Mouse (Mus musculus) ES-E14 (cell line): ENCODE measurements at regions not wholly inside any gene's neighbourhood (a gene's known extent, or its start where the extent isn't known, plus 50 kb on each side); places are given as distances from the start of the nearest gene placed in this dataset.

Experiments used
- DNase-seq: peaks from one replicate; pipeline ENCODE4 v3.0.0-alpha.2; 2013; ENCODE audit warnings: low read depth, low spot score
- H3K27ac ChIP-seq: 2 replicates; pipeline ENCODE4 v1.5.1; 2012; ENCODE audit warnings: low read depth, mild to moderate bottlenecking, low read length, moderate library complexity, mixed read lengths; ENCODE audit not compliant: poor library complexity, insufficient read depth, severe bottlenecking
- H3K36me3 ChIP-seq: 2 replicates; pipeline ENCODE4 v1.6.1; 2012; ENCODE audit warnings: mild to moderate bottlenecking, low read length, moderate library complexity, mixed read lengths; ENCODE audit not compliant: control insufficient read depth, poor library complexity, insufficient read depth, severe bottlenecking
- H3K4me1 ChIP-seq, 2 experiments: fragments of 150-350 bp in 1 of 2; sonication (generic) in 1 of 2; 2 replicates each; pipeline ENCODE4 v1.6.1; 2012; ENCODE audit warnings: low read length in 2 of 2, mild to moderate bottlenecking in 1 of 2, mixed read lengths in 1 of 2; ENCODE audit not compliant: control insufficient read depth in 2 of 2, insufficient read depth in 2 of 2, poor library complexity in 1 of 2
- H3K4me3 ChIP-seq, 2 experiments: fragments of 150-350 bp in 1 of 2; sonication (generic) in 1 of 2; 2 replicates each; pipeline ENCODE4 v1.5.1; 2012; ENCODE audit warnings: low read length in 2 of 2, low read depth in 1 of 2, mild to moderate bottlenecking in 1 of 2, mixed read lengths in 1 of 2; ENCODE audit not compliant: insufficient read depth in 1 of 2, poor library complexity in 1 of 2, severe bottlenecking in 1 of 2
- H3K9ac ChIP-seq: 2 replicates; pipeline ENCODE4 v1.6.1; 2012; ENCODE audit warnings: low read depth, mild to moderate bottlenecking, low read length, mixed read lengths; ENCODE audit not compliant: poor library complexity, insufficient read depth, severe bottlenecking
- H3K9me3 ChIP-seq: fragments of 150-350 bp; sonication (generic); 2 replicates; pipeline ENCODE4 v1.6.1; 2012; ENCODE audit warnings: low read depth, mild to moderate bottlenecking, low read length; ENCODE audit not compliant: control insufficient read depth, insufficient read depth
- CHD2 ChIP-seq: IDR thresholded peaks from 2 replicates; pipeline ENCODE4 v1.6.1; 2014; ENCODE audit warnings: mild to moderate bottlenecking, low read depth, low read length, inconsistent platforms
- HCFC1 ChIP-seq: IDR thresholded peaks from 2 replicates; pipeline ENCODE4 v1.6.1; 2012; ENCODE audit warnings: low read length, inconsistent platforms, borderline replicate concordance; ENCODE audit not compliant: insufficient read depth
- MAFK ChIP-seq: IDR thresholded peaks from 2 replicates; pipeline ENCODE4 v1.6.1; 2014; ENCODE audit warnings: mild to moderate bottlenecking, low read depth, low read length, inconsistent platforms; ENCODE audit not compliant: insufficient read depth
- ZC3H11A ChIP-seq: IDR thresholded peaks from 2 replicates; pipeline ENCODE4 v1.6.1; 2012; ENCODE audit warnings: low read depth, mild to moderate bottlenecking, inconsistent platforms, low read length, borderline replicate concordance
- ZNF384 ChIP-seq: IDR thresholded peaks from 2 replicates; pipeline ENCODE4 v1.6.1; 2012; ENCODE audit warnings: low read depth, low read length, inconsistent platforms
- in situ Hi-C, 2 experiments: fragments of 600-800 bp; cut with MboI; formaldehyde crosslinking; loops; one replicate each; pipeline ENCODE4 v1.15.1; 2025; ENCODE audit warnings: low sequenced_read_pairs in 2 of 2, inconsistent platforms in 1 of 2; ENCODE audit not compliant: unreplicated experiment in 2 of 2

GRCm38 (mm10) chr14:58317640-58318039, 247.3 kb downstream of the Fgf9 start:
- TF ChIP-seq ZNF384 (no peak), ZC3H11A (no peak), CHD2 (no peak), HCFC1 (no peak), MAFK (no peak)
- H3K9ac ChIP-seq, result no peak overlapping the region
- in situ Hi-C loops, result no loop called here
- H3K4me3 ChIP-seq, result no peak overlapping the region
- no peaks in the 10 kb centered on the region for H3K9me3 ChIP-seq
- no peaks in the 10 kb centered on the region for H3K4me1 ChIP-seq
- H3K36me3 ChIP-seq, result no peaks in the 10 kb centered on the region
- H3K27ac ChIP-seq, result no peak overlapping the region
- DNase-seq, result no peak

GRCm38 (mm10) chr14:58317231-58317630, 246.9 kb downstream of the Fgf9 start:
- Histone ChIP-seq H3K4me1 (no peaks in the 10 kb centered on the region), H3K9me3 (no peaks in the 10 kb centered on the region), H3K27ac (no peak overlapping the region), H3K36me3 (no peaks in the 10 kb centered on the region), H3K4me3 (no peak overlapping the region), H3K9ac (no peak overlapping the region)
- TF ChIP-seq ZNF384 (no peak), HCFC1 (no peak), CHD2 (no peak), MAFK (no peak), ZC3H11A (no peak)
- in situ Hi-C loops, result no loop called here
- no peak for DNase-seq

GRCm38 (mm10) chr14:58307695-58308094, 237.3 kb downstream of the Fgf9 start:
- H3K9me3 ChIP-seq, result no peaks in the 10 kb centered on the region
- no peak overlapping the region for H3K4me3 ChIP-seq
- TF ChIP-seq HCFC1 (no peak), MAFK (no peak), ZNF384 (no peak), CHD2 (no peak), ZC3H11A (no peak)
- no peak overlapping the region for H3K27ac ChIP-seq
- no peak for DNase-seq
- no peaks in the 10 kb centered on the region for H3K4me1 ChIP-seq
- in situ Hi-C loops, result no loop called here
- no peaks in the 10 kb centered on the region for H3K36me3 ChIP-seq
- no peak overlapping the region for H3K9ac ChIP-seq

GRCm38 (mm10) chr14:58306832-58307521, 236.6 kb downstream of the Fgf9 start:
- in situ Hi-C loops, result no loop called here
- Histone ChIP-seq H3K9ac (no peak overlapping the region), H3K4me3 (no peak overlapping the region), H3K36me3 (no peaks in the 10 kb centered on the region), H3K4me1 (no peaks in the 10 kb centered on the region), H3K27ac (no peak overlapping the region), H3K9me3 (no peaks in the 10 kb centered on the region)
- no peak for DNase-seq
- TF ChIP-seq ZNF384 (no peak), CHD2 (no peak), HCFC1 (no peak), MAFK (no peak), ZC3H11A (no peak)
